Mouse (Mus musculus) common myeloid progenitor, adult 5-6 weeks (primary cell): ENCODE results near the gene Tmbim6. TPM values are rescaled to one million over a fixed set of nuclear protein-coding genes. Genes with fewer than 3 reads are reported as not detected.
A peak's percentile ranks its signal among the peaks of the same experiment; 100 is the strongest.
"Not testable (repeated sequence)": the region's sequence is repeated elsewhere in the genome, so short reads cannot be mapped to it uniquely, and the experiment has no call there.

ENCODE experiments used
- ATAC-seq: replicated peaks from 2 replicates; pipeline ENCODE4 v1.8.0; 2016; ENCODE audit warnings: low read depth, mild to moderate bottlenecking, moderate TSS enrichment, inconsistent platforms; ENCODE audit not compliant: poor library complexity, severe bottlenecking
- total RNA-seq: library from RNA; stranded (forward); fragments of 200-1000, 187-1606 nt; gene quantifications from 2 replicates; pipeline ENCODE4 v1.2.3, GENCODE M21; 2017

Gene Tmbim6
- total RNA-seq, 1 experiment from 2014 or later, result 125 TPM

GRCm38 (mm10) chr15:99376240-99376639 is 16.4 kb upstream of the Tmbim6 start:
- no peak for ATAC-seq

- no peak for ATAC-seq
Measured at GRCm38 (mm10) chr15:99382893-99383292, 9.8 kb upstream of the Tmbim6 start.

- no peak for ATAC-seq
Measured at GRCm38 (mm10) chr15:99384071-99384470, 8.6 kb upstream of the Tmbim6 start.

- not testable (repeated sequence) for ATAC-seq
Measured at GRCm38 (mm10) chr15:99386110-99386509, 6.6 kb upstream of the Tmbim6 start.

GRCm38 (mm10) chr15:99386796-99387195 is 5.9 kb upstream of the Tmbim6 start:
- ATAC-seq, result no peak

GRCm38 (mm10) chr15:99387976-99388375 is 4.7 kb upstream of the Tmbim6 start:
- ATAC-seq, result peak; percentile 45

- no peak for ATAC-seq
Measured at GRCm38 (mm10) chr15:99390472-99391401, 1.9 kb upstream of the Tmbim6 start.

GRCm38 (mm10) chr15:99391975-99392374 is 707 bp upstream of the Tmbim6 start:
- ATAC-seq, result no peak

GRCm38 (mm10) chr15:99393386-99394252 is 937 bp downstream of the Tmbim6 start:
- ATAC-seq, result peak; percentile 34

- ATAC-seq, result no peak
Measured at GRCm38 (mm10) chr15:99396462-99396861, 3.8 kb downstream of the Tmbim6 start.

- no peak for ATAC-seq
Measured at GRCm38 (mm10) chr15:99396875-99397274, 4.2 kb downstream of the Tmbim6 start.

GRCm38 (mm10) chr15:99397622-99398021 is 4.9 kb downstream of the Tmbim6 start:
- no peak for ATAC-seq

- ATAC-seq, result no peak
Measured at GRCm38 (mm10) chr15:99399503-99400245, 7.0 kb downstream of the Tmbim6 start.

GRCm38 (mm10) chr15:99400602-99401001 is 7.9 kb downstream of the Tmbim6 start:
- ATAC-seq, result no peak

GRCm38 (mm10) chr15:99403159-99403889 is 10.6 kb downstream of the Tmbim6 start:
- no peak for ATAC-seq

- no peak for ATAC-seq
Measured at GRCm38 (mm10) chr15:99405150-99405549, 12.5 kb downstream of the Tmbim6 start.

GRCm38 (mm10) chr15:99406986-99407570 is 14.4 kb downstream of the Tmbim6 start:
- ATAC-seq, result no peak

- ATAC-seq, result no peak
Measured at GRCm38 (mm10) chr15:99408845-99409244, 16.2 kb downstream of the Tmbim6 start.

- ATAC-seq, result no peak
Measured at GRCm38 (mm10) chr15:99411747-99412146, 19.1 kb downstream of the Tmbim6 start.
